Mouse (Mus musculus): ENCODE measurements around the gene 4933415F23Rik. TPM values are rescaled to one million over a fixed set of nuclear protein-coding genes. Genes with fewer than 3 reads are reported as not detected.
"Not testable (repeated sequence)": the region's sequence is repeated elsewhere in the genome, so short reads cannot be mapped to it uniquely, and the experiment has no call there.

The 4933415F23Rik gene
- not detected in 2 replicates for polyA plus RNA-seq (2015; fragmentation: Nextera tagmentation; extraction: Ambion mirVana)

- Histone ChIP-seq H3K36me3 (ENCODE audit: control insufficient read depth, insufficient read depth) (no peaks in the 10 kb centered on the region), H3K4me3 (replicated peaks; ENCODE audit: low read length) (no peak within 1 kb of the TSS), H3K27me3 (replicated peaks; ENCODE audit: control insufficient read depth, insufficient read depth, low read length) (no peaks in the 10 kb centered on the region), H3K9me3 (ENCODE audit: control insufficient read depth, low read length) (no peaks in the 10 kb centered on the region), H3K27ac (ENCODE audit: low read length) (no peak within 1 kb of the TSS), H3K4me1 (replicated peaks; ENCODE audit: control insufficient read depth, insufficient read depth, low read length) (peaks cover 5% of the 10 kb centered on the region; the same call in 1 of the 2 replicates), H3K9ac (replicated peaks; ENCODE audit: low read depth, low read length) (no peak within 1 kb of the TSS), H3K4me2 (ENCODE audit: low read length) (no peak within 1 kb of the TSS)
- no peak for ATAC-seq
- 96% methylated on average over 20 of the region's 20 CpGs for WGBS
Measured at GRCm38 (mm10) chr1:23102021-23102420, at the start of gene 4933415F23Rik. Gene 4933415F23Rik (minus strand): TSS chr1:23102253.

GRCm38 (mm10) chr1:23151722-23152121 lies 49.7 kb upstream of the 4933415F23Rik start:
- H3K4me3 ChIP-seq (replicated peaks; ENCODE audit: low read length) = no peak overlapping the region
- no peak overlapping the region for H3K27ac ChIP-seq (ENCODE audit: low read length)
- H3K9me3 ChIP-seq (ENCODE audit: control insufficient read depth, low read length) = no peaks in the 10 kb centered on the region
- ATAC-seq = no peak
- H3K9ac ChIP-seq (replicated peaks; ENCODE audit: low read depth, low read length) = no peak overlapping the region
- H3K4me1 ChIP-seq (replicated peaks; ENCODE audit: control insufficient read depth, insufficient read depth, low read length) = no peaks in the 10 kb centered on the region
- WGBS = 87% methylated on average over 1 of the region's 1 CpGs
- H3K27me3 ChIP-seq (replicated peaks; ENCODE audit: control insufficient read depth, insufficient read depth, low read length) = no peaks in the 10 kb centered on the region
- no peak overlapping the region for H3K4me2 ChIP-seq (ENCODE audit: low read length)
- no peaks in the 10 kb centered on the region for H3K36me3 ChIP-seq (ENCODE audit: control insufficient read depth, insufficient read depth)

GRCm38 (mm10) chr1:23146198-23146873 lies 44.3 kb upstream of the 4933415F23Rik start:
- WGBS = 29% methylated on average over 5 of the region's 5 CpGs
- no peaks in the 10 kb centered on the region for H3K36me3 ChIP-seq (ENCODE audit: control insufficient read depth, insufficient read depth)
- H3K4me3 ChIP-seq (replicated peaks; ENCODE audit: low read length) = no peak overlapping the region

GRCm38 (mm10) chr1:23141121-23141811 lies 39.2 kb upstream of the 4933415F23Rik start:
- Histone ChIP-seq H3K4me2 (ENCODE audit: low read length) (no peak overlapping the region), H3K9me3 (ENCODE audit: control insufficient read depth, low read length) (no peaks in the 10 kb centered on the region), H3K36me3 (ENCODE audit: control insufficient read depth, insufficient read depth) (no peaks in the 10 kb centered on the region), H3K9ac (replicated peaks; ENCODE audit: low read depth, low read length) (no peak overlapping the region), H3K27me3 (replicated peaks; ENCODE audit: control insufficient read depth, insufficient read depth, low read length) (no peaks in the 10 kb centered on the region), H3K4me1 (replicated peaks; ENCODE audit: control insufficient read depth, insufficient read depth, low read length) (peaks cover under 1% of the 10 kb centered on the region; the same call in 1 of the 2 replicates), H3K27ac (ENCODE audit: low read length) (no peak overlapping the region), H3K4me3 (replicated peaks; ENCODE audit: low read length) (no peak overlapping the region)
- 86% methylated on average over 10 of the region's 10 CpGs for WGBS
- ATAC-seq = no peak

More at GRCm38 (mm10) chr1:23146198-23146873, 44.3 kb upstream of the 4933415F23Rik start:
- Histone ChIP-seq H3K27me3 (replicated peaks; ENCODE audit: control insufficient read depth, insufficient read depth, low read length) (no peaks in the 10 kb centered on the region), H3K4me2 (ENCODE audit: low read length) (no peak overlapping the region), H3K9ac (replicated peaks; ENCODE audit: low read depth, low read length) (no peak overlapping the region), H3K27ac (ENCODE audit: low read length) (no peak overlapping the region), H3K4me1 (replicated peaks; ENCODE audit: control insufficient read depth, insufficient read depth, low read length) (peaks cover 3% of the 10 kb centered on the region; the same call in 1 of the 2 replicates), H3K9me3 (ENCODE audit: control insufficient read depth, low read length) (no peaks in the 10 kb centered on the region)
- ATAC-seq = peak; percentile 94

- H3K4me1 ChIP-seq (replicated peaks; ENCODE audit: control insufficient read depth, insufficient read depth, low read length); ATAC-seq; H3K27me3 ChIP-seq (replicated peaks; ENCODE audit: control insufficient read depth, insufficient read depth, low read length); H3K4me3 ChIP-seq (replicated peaks; ENCODE audit: low read length); H3K27ac ChIP-seq (ENCODE audit: low read length); H3K9me3 ChIP-seq (ENCODE audit: control insufficient read depth, low read length); H3K9ac ChIP-seq (replicated peaks; ENCODE audit: low read depth, low read length); H3K36me3 ChIP-seq (ENCODE audit: control insufficient read depth, insufficient read depth); H3K4me2 ChIP-seq (ENCODE audit: low read length): not testable (repeated sequence)
- WGBS = no CpG with 5 or more reads among the region's 1 CpGs
Measured at GRCm38 (mm10) chr1:23140530-23140929, 38.5 kb upstream of the 4933415F23Rik start.

GRCm38 (mm10) chr1:23120901-23121300 lies 18.8 kb upstream of the 4933415F23Rik start:
- Histone ChIP-seq H3K27me3 (replicated peaks; ENCODE audit: control insufficient read depth, insufficient read depth, low read length) (no peaks in the 10 kb centered on the region), H3K36me3 (ENCODE audit: control insufficient read depth, insufficient read depth) (no peaks in the 10 kb centered on the region), H3K9me3 (ENCODE audit: control insufficient read depth, low read length) (no peaks in the 10 kb centered on the region), H3K9ac (replicated peaks; ENCODE audit: low read depth, low read length) (no peak overlapping the region), H3K4me1 (replicated peaks; ENCODE audit: control insufficient read depth, insufficient read depth, low read length) (no peaks in the 10 kb centered on the region), H3K27ac (ENCODE audit: low read length) (no peak overlapping the region), H3K4me3 (replicated peaks; ENCODE audit: low read length) (no peak overlapping the region), H3K4me2 (ENCODE audit: low read length) (no peak overlapping the region)
- WGBS = 71% methylated on average over 4 of the region's 4 CpGs
- no peak for ATAC-seq

GRCm38 (mm10) chr1:23119406-23119805 lies 17.4 kb upstream of the 4933415F23Rik start:
- H3K9ac ChIP-seq (replicated peaks; ENCODE audit: low read depth, low read length) = no peak overlapping the region
- H3K27me3 ChIP-seq (replicated peaks; ENCODE audit: control insufficient read depth, insufficient read depth, low read length) = no peaks in the 10 kb centered on the region
- H3K27ac ChIP-seq (ENCODE audit: low read length) = no peak overlapping the region
- ATAC-seq = no peak
- H3K4me2 ChIP-seq (ENCODE audit: low read length) = no peak overlapping the region
- H3K4me3 ChIP-seq (replicated peaks; ENCODE audit: low read length) = no peak overlapping the region
- no peaks in the 10 kb centered on the region for H3K9me3 ChIP-seq (ENCODE audit: control insufficient read depth, low read length)
- H3K36me3 ChIP-seq (ENCODE audit: control insufficient read depth, insufficient read depth) = no peaks in the 10 kb centered on the region
- 59% methylated on average over 4 of the region's 4 CpGs for WGBS
- H3K4me1 ChIP-seq (replicated peaks; ENCODE audit: control insufficient read depth, insufficient read depth, low read length) = no peaks in the 10 kb centered on the region

- no peak overlapping the region for H3K4me2 ChIP-seq (ENCODE audit: low read length)
- no peak overlapping the region for H3K9ac ChIP-seq (replicated peaks; ENCODE audit: low read depth, low read length)
- ATAC-seq = no peak
- no peaks in the 10 kb centered on the region for H3K9me3 ChIP-seq (ENCODE audit: control insufficient read depth, low read length)
- H3K27me3 ChIP-seq (replicated peaks; ENCODE audit: control insufficient read depth, insufficient read depth, low read length) = no peaks in the 10 kb centered on the region
- no peaks in the 10 kb centered on the region for H3K36me3 ChIP-seq (ENCODE audit: control insufficient read depth, insufficient read depth)
- no peak overlapping the region for H3K27ac ChIP-seq (ENCODE audit: low read length)
- WGBS = 62% methylated on average over 3 of the region's 3 CpGs
- H3K4me1 ChIP-seq (replicated peaks; ENCODE audit: control insufficient read depth, insufficient read depth, low read length) = no peaks in the 10 kb centered on the region
- H3K4me3 ChIP-seq (replicated peaks; ENCODE audit: low read length) = no peak overlapping the region
Measured at GRCm38 (mm10) chr1:23117423-23117822, 15.4 kb upstream of the 4933415F23Rik start.

GRCm38 (mm10) chr1:23109191-23109590 lies 7.1 kb upstream of the 4933415F23Rik start:
- H3K4me2 ChIP-seq (ENCODE audit: low read length) = no peak overlapping the region
- no peak overlapping the region for H3K4me3 ChIP-seq (replicated peaks; ENCODE audit: low read length)
- H3K9ac ChIP-seq (replicated peaks; ENCODE audit: low read depth, low read length) = no peak overlapping the region
- H3K4me1 ChIP-seq (replicated peaks; ENCODE audit: control insufficient read depth, insufficient read depth, low read length) = no peaks in the 10 kb centered on the region
- no peaks in the 10 kb centered on the region for H3K27me3 ChIP-seq (replicated peaks; ENCODE audit: control insufficient read depth, insufficient read depth, low read length)
- 91% methylated on average over 1 of the region's 1 CpGs for WGBS
- no peak for ATAC-seq
- no peak overlapping the region for H3K27ac ChIP-seq (ENCODE audit: low read length)
- H3K36me3 ChIP-seq (ENCODE audit: control insufficient read depth, insufficient read depth) = no peaks in the 10 kb centered on the region
- H3K9me3 ChIP-seq (ENCODE audit: control insufficient read depth, low read length) = no peaks in the 10 kb centered on the region

All from forebrain, embryonic 16.5 days (tissue).